Mouse (Mus musculus) intestine, embryonic 15.5 days (tissue): Measurements from ENCODE around the gene Tceal8. TPM values are rescaled to one million over a fixed set of nuclear protein-coding genes. Genes with fewer than 3 reads are reported as not detected.
"Not testable (repeated sequence)": the region's sequence is repeated elsewhere in the genome, so short reads cannot be mapped to it uniquely, and the experiment has no call there.

Experiments used
- ATAC-seq: fragments of 200-750 bp; cut with Nextera tagmentation; 2 replicates; pipeline ENCODE4 v1.8.0; 2017; ENCODE audit warnings: moderate TSS enrichment, moderate library complexity
- H3K27ac ChIP-seq: fragments of 300-500 bp; sonication (generic); 2 replicates; pipeline ENCODE4 v1.5.1; 2015; ENCODE audit warnings: mild to moderate bottlenecking, inconsistent platforms
- H3K27me3 ChIP-seq: fragments of 300-500 bp; sonication (generic); replicated peaks from 2 replicates; pipeline ENCODE4 v1.6.1; 2015; ENCODE audit warnings: inconsistent platforms
- H3K36me3 ChIP-seq: fragments of 300-500 bp; sonication (generic); 2 replicates; pipeline ENCODE4 v1.6.1; 2015; ENCODE audit warnings: inconsistent platforms
- H3K4me1 ChIP-seq: fragments of 300-500 bp; sonication (generic); replicated peaks from 2 replicates; pipeline ENCODE4 v1.6.1; 2015; ENCODE audit warnings: inconsistent platforms
- H3K4me2 ChIP-seq: fragments of 300-500 bp; sonication (generic); replicated peaks from 2 replicates; pipeline ENCODE4 v1.6.1; 2015; ENCODE audit warnings: mild to moderate bottlenecking, inconsistent platforms
- H3K4me3 ChIP-seq: fragments of 300-500 bp; sonication (generic); replicated peaks from 2 replicates; pipeline ENCODE4 v1.5.1; 2015; ENCODE audit warnings: inconsistent platforms
- H3K9ac ChIP-seq: fragments of 300-500 bp; sonication (generic); 2 replicates; pipeline ENCODE4 v1.6.1; 2015; ENCODE audit warnings: inconsistent platforms
- H3K9me3 ChIP-seq: fragments of 300-500 bp; sonication (generic); 2 replicates; pipeline ENCODE4 v1.6.1; 2016; ENCODE audit warnings: inconsistent platforms
- WGBS: fragments of 180-500 bp; shearing (Covaris S2); methylation state at CpG from one replicate; pipeline ENCODE4 v1.1.7; 2015; 5-methylcytosine and 5-hydroxymethylcytosine counted together
- polyA plus RNA-seq: library from polyadenylated mRNA; unstranded; fragments of >200 nt; fragmentation: Nextera tagmentation; extraction: Ambion mirVana; gene quantifications from 2 replicates; pipeline ENCODE4 v1.2.1, GENCODE M21; 2015

Gene Tceal8
- polyA plus RNA-seq, 1 experiment from 2014 or later, result 251 TPM

GRCm38 (mm10) chrX:136171189-136172117 is 689 bp downstream of the Tceal8 start:
- peak overlapping the region; percentile 48 for H3K4me3 ChIP-seq
- H3K9me3 ChIP-seq, result no peaks in the 10 kb centered on the region
- H3K4me1 ChIP-seq, result no peaks in the 10 kb centered on the region
- H3K27ac ChIP-seq, result peak overlapping the region; percentile 86
- ATAC-seq, result peak; percentile 74
- no peaks in the 10 kb centered on the region for H3K36me3 ChIP-seq
- H3K4me2 ChIP-seq, result peak overlapping the region; percentile 48
- H3K27me3 ChIP-seq, result no peaks in the 10 kb centered on the region
- 28% methylated on average over 24 of the region's 24 CpGs for WGBS
- H3K9ac ChIP-seq, result peak overlapping the region; percentile 59

- Histone ChIP-seq H3K27ac (no peak overlapping the region), H3K4me2 (peak overlapping the region; percentile 48), H3K4me3 (peak overlapping the region; percentile 48), H3K4me1 (no peaks in the 10 kb centered on the region), H3K27me3 (no peaks in the 10 kb centered on the region), H3K36me3 (no peaks in the 10 kb centered on the region), H3K9ac (0 out of 2 replicates have a peak overlapping the region, but pooled peaks have one; percentile 26), H3K9me3 (no peaks in the 10 kb centered on the region)
- 0 out of 2 replicates have a peak, but pooled peaks have one; percentile 14 for ATAC-seq
- WGBS, result 52% methylated on average over 10 of the region's 10 CpGs
These were observed 1.5 kb downstream of the Tceal8 start for GRCm38 (mm10) chrX:136170625-136171024.

- H3K4me2 ChIP-seq, result peak overlapping the region; percentile 28; the same call in 1 of the 2 replicates
- no peak overlapping the region for H3K4me3 ChIP-seq
- WGBS, result 48% methylated on average over 7 of the region's 7 CpGs
These were observed 27.9 kb downstream of the Tceal8 start for GRCm38 (mm10) chrX:136144195-136144594.

GRCm38 (mm10) chrX:136143711-136144110 is 28.4 kb downstream of the Tceal8 start:
- no peak overlapping the region for H3K9ac ChIP-seq
- H3K4me2 ChIP-seq, result no peak overlapping the region; the same call in 1 of the 2 replicates
- no peak overlapping the region for H3K4me3 ChIP-seq
- no peaks in the 10 kb centered on the region for H3K9me3 ChIP-seq
- H3K27ac ChIP-seq, result no peak overlapping the region
- no peaks in the 10 kb centered on the region for H3K36me3 ChIP-seq
- 72% methylated on average over 2 of the region's 2 CpGs for WGBS
- ATAC-seq, result no peak
- no peaks in the 10 kb centered on the region for H3K4me1 ChIP-seq
- no peaks in the 10 kb centered on the region for H3K27me3 ChIP-seq

More at GRCm38 (mm10) chrX:136144195-136144594, 27.9 kb downstream of the Tceal8 start:
- no peak overlapping the region for H3K9ac ChIP-seq
- H3K27ac ChIP-seq, result no peak overlapping the region
- no peaks in the 10 kb centered on the region for H3K9me3 ChIP-seq
- ATAC-seq, result peak; percentile 61; the same call in 1 of the 2 replicates
- no peaks in the 10 kb centered on the region for H3K4me1 ChIP-seq
- H3K27me3 ChIP-seq, result no peaks in the 10 kb centered on the region
- no peaks in the 10 kb centered on the region for H3K36me3 ChIP-seq

GRCm38 (mm10) chrX:136141385-136141784 is 30.8 kb downstream of the Tceal8 start:
- no peak overlapping the region for H3K9ac ChIP-seq
- WGBS, result 71% methylated on average over 5 of the region's 5 CpGs
- ATAC-seq, result no peak
- H3K27ac ChIP-seq, result no peak overlapping the region
- H3K9me3 ChIP-seq, result no peaks in the 10 kb centered on the region
- no peaks in the 10 kb centered on the region for H3K36me3 ChIP-seq
- H3K4me2 ChIP-seq, result no peak overlapping the region
- H3K27me3 ChIP-seq, result no peaks in the 10 kb centered on the region
- H3K4me1 ChIP-seq, result no peaks in the 10 kb centered on the region
- no peak overlapping the region for H3K4me3 ChIP-seq

GRCm38 (mm10) chrX:136139640-136140004 is 32.5 kb downstream of the Tceal8 start:
- H3K27me3 ChIP-seq, H3K27ac ChIP-seq, H3K4me1 ChIP-seq, H3K9me3 ChIP-seq, H3K9ac ChIP-seq, ATAC-seq, H3K36me3 ChIP-seq: not testable (repeated sequence)
- WGBS, result 34% methylated on average over 5 of the region's 5 CpGs
- Histone ChIP-seq H3K4me3 (peak overlapping the region; percentile 37), H3K4me2 (peak overlapping the region; percentile 46)

- WGBS, result 32% methylated on average over 21 of the region's 64 CpGs
- H3K36me3 ChIP-seq, H3K9me3 ChIP-seq, H3K9ac ChIP-seq, H3K4me1 ChIP-seq, H3K27me3 ChIP-seq, H3K27ac ChIP-seq: not testable (repeated sequence)
- peak; percentile 95 for ATAC-seq
- H3K4me3 ChIP-seq, result peak within 1 kb of the TSS; percentile 37
- H3K4me2 ChIP-seq, result peak within 1 kb of the TSS; percentile 46
These were observed 33.1 kb downstream of the Tceal8 start, which contains the start of gene Bex4 for GRCm38 (mm10) chrX:136138827-136139639. Bex4 (plus strand) TSS chrX:136138996.

GRCm38 (mm10) chrX:136135559-136135958 is 36.6 kb downstream of the Tceal8 start:
- Histone ChIP-seq H3K9ac (no peak overlapping the region), H3K4me2 (no peak overlapping the region), H3K27ac (no peak overlapping the region), H3K9me3 (no peaks in the 10 kb centered on the region), H3K27me3 (no peaks in the 10 kb centered on the region), H3K36me3 (no peaks in the 10 kb centered on the region), H3K4me3 (no peak overlapping the region), H3K4me1 (no peaks in the 10 kb centered on the region)
- no peak for ATAC-seq
- 87% methylated on average over 4 of the region's 4 CpGs for WGBS

GRCm38 (mm10) chrX:136127744-136128064 is 44.4 kb downstream of the Tceal8 start:
- Histone ChIP-seq H3K36me3 (no peaks in the 10 kb centered on the region), H3K4me1 (no peaks in the 10 kb centered on the region), H3K27ac (no peak overlapping the region), H3K27me3 (no peaks in the 10 kb centered on the region), H3K9ac (no peak overlapping the region), H3K9me3 (no peaks in the 10 kb centered on the region), H3K4me3 (no peak overlapping the region), H3K4me2 (no peak overlapping the region)
- 27% methylated on average over 5 of the region's 5 CpGs for WGBS
- no peak for ATAC-seq

GRCm38 (mm10) chrX:136127038-136127743 is 45.0 kb downstream of the Tceal8 start:
- no peak overlapping the region for H3K4me2 ChIP-seq
- H3K36me3 ChIP-seq, result no peaks in the 10 kb centered on the region
- H3K4me3 ChIP-seq, result no peak overlapping the region
- H3K9ac ChIP-seq, result no peak overlapping the region
- no peak overlapping the region for H3K27ac ChIP-seq
- ATAC-seq, result no peak
- H3K4me1 ChIP-seq, result no peaks in the 10 kb centered on the region
- no peaks in the 10 kb centered on the region for H3K27me3 ChIP-seq
- no peaks in the 10 kb centered on the region for H3K9me3 ChIP-seq
- 59% methylated on average over 8 of the region's 8 CpGs for WGBS
